Mouse (Mus musculus): ENCODE measurements around the gene Fxyd2.

DNA sequence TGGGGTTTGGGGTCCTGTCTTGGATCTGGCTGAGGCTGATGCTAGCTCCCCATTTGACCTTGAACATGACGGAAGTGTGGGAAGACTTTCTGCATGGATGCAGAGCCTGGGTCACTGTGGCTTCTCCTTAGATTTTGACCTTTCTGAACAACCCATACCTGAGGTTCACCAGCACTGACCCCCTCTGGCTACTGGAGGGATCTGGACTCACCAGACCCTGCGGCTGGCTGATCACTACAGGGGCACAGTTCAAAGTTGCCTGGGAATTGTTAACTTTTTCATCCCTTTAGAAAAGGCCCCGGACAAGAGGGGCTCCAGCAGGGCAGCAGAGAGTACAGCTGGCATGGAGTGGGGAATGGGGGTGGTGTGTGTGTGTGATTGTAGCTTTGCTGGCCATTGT, 7.3 kb downstream of the Fxyd2 start:
- TF ChIP-seq CTCF (IDR thresholded peaks at IDR 0.05; ENCODE audit: low read depth) = no peak
- no peak for TF ChIP-seq EP300 (IDR thresholded peaks at IDR 0.05; ENCODE audit: low read depth)
